Comparison of ENCODE assay signal across 8 mouse cellular contexts in genomic region chr8:86933898-86934297, GRCm38 (mm10). TPM values are rescaled to one million over a fixed set of nuclear protein-coding genes. Genes with fewer than 3 reads are reported as not detected.
DNase-seq lines count a peak whose midpoint lies in the region; ATAC-seq lines count a peak whose summit lies in the region.

No protein-coding gene starts in this region.

- H3K4me3 ChIP-seq in kidney, embryonic 14.5 days (ENCODE audit: low read length), result no peak overlapping the region
- no peak overlapping the region for H3K4me3 ChIP-seq in forebrain, embryonic 15.5 days
- peak overlapping the region; percentile 11; the same call in 1 of the 2 replicates for H3K4me3 ChIP-seq in midbrain, embryonic 13.5 days (replicated peaks)

- no peak overlapping the region; the same call in 1 of the 2 replicates for H3K4me2 ChIP-seq in kidney, embryonic 14.5 days (replicated peaks; ENCODE audit: low read depth, low read length)
- no peak overlapping the region for H3K4me2 ChIP-seq in forebrain, embryonic 15.5 days (replicated peaks)
- peak overlapping the region; percentile 30 for H3K4me2 ChIP-seq in midbrain, embryonic 13.5 days (replicated peaks)

- H3K9me3 ChIP-seq in kidney, embryonic 14.5 days (ENCODE audit: control insufficient read depth, low read length), result no peaks in the 10 kb centered on the region
- H3K9me3 ChIP-seq in forebrain, embryonic 15.5 days, result no peaks in the 10 kb centered on the region
- peaks cover 9% of the 10 kb centered on the region for H3K9me3 ChIP-seq in midbrain, embryonic 13.5 days

- ATAC-seq in kidney, embryonic 14.5 days (ENCODE audit: low FRiP score, low TSS enrichment), result no peak
- ATAC-seq in cerebellum, adult (ENCODE audit: insufficient number of reproducible peaks, low FRiP score, low TSS enrichment), result peak; percentile 78
- ATAC-seq in forebrain, embryonic 15.5 days (replicated peaks), result 0 out of 2 replicates have a peak, but pooled peaks have one; percentile 41
- ATAC-seq in midbrain, embryonic 13.5 days, result peak; percentile 76

- peak; percentile 10 for DNase-seq in kidney, adult 11 months
- peak; percentile 16 for DNase-seq in induced T-regulatory cell, adult 2 months (ENCODE audit: low read depth)
- peak; percentile 54 to 71 for DNase-seq in left cerebral cortex, postnatal 14 days (ENCODE audit: low spot score in 2 of 2)
- DNase-seq in testis, postnatal 10 days (ENCODE audit: low spot score), result peak; percentile 53

- H3K27me3 ChIP-seq in kidney, embryonic 14.5 days (ENCODE audit: control insufficient read depth, insufficient read depth, low read length), result no peaks in the 10 kb centered on the region
- no peaks in the 10 kb centered on the region for H3K27me3 ChIP-seq in forebrain, embryonic 15.5 days
- H3K27me3 ChIP-seq in midbrain, embryonic 13.5 days, result no peaks in the 10 kb centered on the region

- WGBS in kidney, embryonic 14.5 days, result 7% methylated on average over 9 of the region's 9 CpGs
- WGBS in forebrain, embryonic 15.5 days, result 28% methylated on average over 9 of the region's 9 CpGs
- 15% methylated on average over 9 of the region's 9 CpGs for WGBS in midbrain, embryonic 13.5 days

- no peak overlapping the region for H3K27ac ChIP-seq in kidney, embryonic 14.5 days (ENCODE audit: low read depth, low read length)
- H3K27ac ChIP-seq in forebrain, embryonic 15.5 days (replicated peaks), result no peak overlapping the region
- H3K27ac ChIP-seq in midbrain, embryonic 13.5 days, result no peak overlapping the region

- intact Hi-C loops in left cerebral cortex, postnatal 14 days (cut with DNase I), result loop anchor here (1.0 kb wide), 1 partner anchor 602 kb away; no protein-coding TSS in a partner anchor

- no peaks in the 10 kb centered on the region for H3K36me3 ChIP-seq in kidney, embryonic 14.5 days (ENCODE audit: control insufficient read depth, insufficient read depth, low read length)
- no peaks in the 10 kb centered on the region for H3K36me3 ChIP-seq in forebrain, embryonic 15.5 days
- H3K36me3 ChIP-seq in midbrain, embryonic 13.5 days, result no peaks in the 10 kb centered on the region

- H3K4me1 ChIP-seq in kidney, embryonic 14.5 days (ENCODE audit: control insufficient read depth, insufficient read depth, low read length), result no peaks in the 10 kb centered on the region
- 0 out of 2 replicates have a peak, but pooled peaks cover 2% of the 10 kb centered on the region for H3K4me1 ChIP-seq in forebrain, embryonic 15.5 days
- peaks cover 17% of the 10 kb centered on the region for H3K4me1 ChIP-seq in midbrain, embryonic 13.5 days (replicated peaks)

- no peak overlapping the region for H3K9ac ChIP-seq in kidney, embryonic 14.5 days (ENCODE audit: low read depth, low read length)
- H3K9ac ChIP-seq in forebrain, embryonic 15.5 days (replicated peaks), result no peak overlapping the region
- H3K9ac ChIP-seq in midbrain, embryonic 13.5 days (replicated peaks), result peak overlapping the region; percentile 46

RNA-seq across cellular contexts. Expression of gene N4bp1, which starts 48.8 kb away (rescaled TPM):
- 11.7 and 13.2 TPM in 2 replicates for polyA plus RNA-seq in kidney, embryonic 14.5 days (2014; fragmentation: Nextera tagmentation; extraction: Ambion mirVana)
- polyA plus RNA-seq in forebrain, embryonic 15.5 days (2015; fragmentation: Nextera tagmentation; extraction: Ambion mirVana), result 10.0 and 10.9 TPM in 2 replicates
- total RNA-seq in left cerebral cortex, postnatal 14 days (2021), result 10 to 100 TPM; 24.8 to 26.3 TPM
- 10.7 and 11.4 TPM in 2 replicates for polyA plus RNA-seq in midbrain, embryonic 13.5 days (2015; fragmentation: Nextera tagmentation; extraction: Ambion mirVana)

Comparison
In these comparisons a context has a peak if more than half of its experiments do, and no peak if none do; other contexts are left out.
1. DNase-seq: peak in every context shown above with its lines; median percentile 62 in left cerebral cortex, postnatal 14 days; 53 in testis, postnatal 10 days; 16 in induced T-regulatory cell, adult 2 months; 10 in kidney, adult 11 months.